Mouse (Mus musculus) forebrain, embryonic 12.5 days (tissue): ENCODE results near the gene Nkd1. TPM values are rescaled to one million over a fixed set of nuclear protein-coding genes. Genes with fewer than 3 reads are reported as not detected.

Source experiments
- ATAC-seq: fragments of 200-750 bp; cut with Nextera tagmentation; 2 replicates; pipeline ENCODE4 v1.8.0; 2017; ENCODE audit warnings: moderate TSS enrichment; ENCODE audit not compliant: low FRiP score
- H3K27ac ChIP-seq: fragments of 300-500 bp; sonication (generic); 2 replicates; pipeline ENCODE4 v1.5.1; 2016; ENCODE audit warnings: mild to moderate bottlenecking
- H3K27me3 ChIP-seq: fragments of 300-500 bp; sonication (generic); 2 replicates; pipeline ENCODE4 v1.6.1; 2016; ENCODE audit warnings: mild to moderate bottlenecking
- H3K36me3 ChIP-seq: fragments of 300-500 bp; sonication (generic); replicated peaks from 2 replicates; pipeline ENCODE4 v1.6.1; 2016; ENCODE audit warnings: mild to moderate bottlenecking
- H3K4me1 ChIP-seq: fragments of 300-500 bp; sonication (generic); 2 replicates; pipeline ENCODE4 v1.6.1; 2016
- H3K4me2 ChIP-seq: fragments of 300-500 bp; sonication (generic); 2 replicates; pipeline ENCODE4 v1.6.1; 2016; ENCODE audit warnings: mild to moderate bottlenecking, moderate library complexity
- H3K4me3 ChIP-seq: fragments of 300-500 bp; sonication (generic); replicated peaks from 2 replicates; pipeline ENCODE4 v1.5.1; 2016; ENCODE audit warnings: mild to moderate bottlenecking
- H3K9ac ChIP-seq: fragments of 300-500 bp; sonication (generic); 2 replicates; pipeline ENCODE4 v1.6.1; 2016; ENCODE audit warnings: mild to moderate bottlenecking
- H3K9me3 ChIP-seq: fragments of 300-500 bp; sonication (generic); 2 replicates; pipeline ENCODE4 v1.6.1; 2016
- whole genome bisulfite sequencing: fragments of 180-500 bp; shearing (Covaris S2); methylation state at CpG from one replicate; pipeline ENCODE4 v1.1.7; 2016; 5-methylcytosine and 5-hydroxymethylcytosine counted together
- polyA plus RNA-seq: library from polyadenylated mRNA; unstranded; fragments of >200 nt; fragmentation: Nextera tagmentation; extraction: Ambion mirVana; gene quantifications from 2 replicates; pipeline ENCODE4 v1.2.1, GENCODE M21; 2016

Gene Nkd1
- polyA plus RNA-seq, 1 experiment from 2014 or later: 64.4 TPM

DNA sequence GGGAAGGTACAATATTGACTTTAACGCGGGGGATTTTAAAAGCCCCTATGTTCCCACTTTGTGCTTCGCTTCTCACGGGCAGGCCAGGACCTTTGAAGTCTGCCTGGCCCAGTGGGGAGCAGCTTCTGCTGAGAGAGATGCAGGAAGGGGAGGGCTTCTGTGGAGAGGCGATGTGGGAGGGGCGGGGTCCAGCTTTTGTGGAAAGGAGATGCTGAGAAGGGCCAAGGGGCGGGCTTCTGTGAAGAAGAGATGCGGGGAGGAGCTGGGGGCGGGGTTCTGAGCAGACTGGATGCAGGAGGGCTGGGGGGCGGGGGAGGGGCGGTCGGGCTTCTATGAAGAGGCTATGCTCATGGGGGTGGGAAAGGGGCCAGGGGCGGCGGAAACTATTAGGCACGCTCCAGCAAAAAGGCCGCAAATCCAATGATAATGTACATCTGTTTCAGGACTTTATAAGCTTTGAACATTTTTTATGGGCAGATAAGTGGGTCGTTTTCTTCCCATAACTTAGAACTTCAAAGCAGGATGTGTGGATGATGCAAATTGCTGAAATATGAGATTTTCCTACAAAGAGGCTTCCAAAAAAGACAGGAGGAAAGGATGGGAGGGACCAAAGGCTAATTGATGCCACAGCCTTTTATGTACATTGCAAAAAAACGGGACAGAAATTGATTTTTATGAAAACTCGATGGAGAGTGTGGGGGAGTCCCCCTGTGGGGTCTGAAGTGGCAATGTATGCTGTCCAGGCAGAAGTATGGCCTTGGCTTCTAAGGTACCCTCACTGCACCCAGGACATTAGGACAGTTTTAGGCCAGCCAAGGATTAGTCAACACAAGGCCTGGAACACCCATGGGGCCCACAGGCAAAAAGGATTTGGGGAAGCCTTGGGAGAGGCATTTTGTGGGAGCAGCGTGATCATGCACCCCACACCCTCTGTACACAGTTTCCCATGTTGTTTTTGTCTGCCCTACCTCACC is 83.2 kb downstream of the Nkd1 start:
- H3K4me3 ChIP-seq: peak overlapping the region; percentile 31
- peaks cover 29% of the 10 kb centered on the region for H3K4me1 ChIP-seq
- peak overlapping the region; percentile 59 for H3K4me2 ChIP-seq
- H3K9me3 ChIP-seq: 0 out of 2 replicates have a peak, but pooled peaks cover 6% of the 10 kb centered on the region
- WGBS: 5% methylated on average over 20 of the region's 20 CpGs
- no peaks in the 10 kb centered on the region for H3K36me3 ChIP-seq
- peak overlapping the region; percentile 64 for H3K27ac ChIP-seq
- peaks cover 7% of the 10 kb centered on the region; the same call in 1 of the 2 replicates for H3K27me3 ChIP-seq
- no peak overlapping the region for H3K9ac ChIP-seq
- ATAC-seq: peak; percentile 94

GRCm38 (mm10) chr8:88605361-88606040 is 84.3 kb downstream of the Nkd1 start:
- Histone ChIP-seq H3K27me3 (peaks cover 11% of the 10 kb centered on the region; the same call in 1 of the 2 replicates), H3K4me3 (no peak overlapping the region), H3K36me3 (no peaks in the 10 kb centered on the region), H3K4me1 (peaks cover 29% of the 10 kb centered on the region), H3K27ac (0 out of 2 replicates have a peak overlapping the region, but pooled peaks have one; percentile 32), H3K9me3 (0 out of 2 replicates have a peak, but pooled peaks cover 6% of the 10 kb centered on the region), H3K9ac (no peak overlapping the region), H3K4me2 (no peak overlapping the region)
- ATAC-seq: no peak
- WGBS: 46% methylated on average over 13 of the region's 13 CpGs

GRCm38 (mm10) chr8:88609036-88609435 is 87.9 kb downstream of the Nkd1 start:
- Histone ChIP-seq H3K9me3 (no peaks in the 10 kb centered on the region), H3K9ac (no peak overlapping the region), H3K27ac (no peak overlapping the region), H3K4me1 (peaks cover 17% of the 10 kb centered on the region), H3K4me2 (no peak overlapping the region), H3K4me3 (no peak overlapping the region), H3K36me3 (no peaks in the 10 kb centered on the region), H3K27me3 (peaks cover 15% of the 10 kb centered on the region; the same call in 1 of the 2 replicates)
- ATAC-seq: no peak
- WGBS: 81% methylated on average over 8 of the region's 8 CpGs

GRCm38 (mm10) chr8:88610271-88610670 is 89.1 kb downstream of the Nkd1 start:
- WGBS: 47% methylated on average over 6 of the region's 6 CpGs
- Histone ChIP-seq H3K9ac (no peak overlapping the region), H3K4me1 (peaks cover 7% of the 10 kb centered on the region), H3K27ac (no peak overlapping the region), H3K9me3 (no peaks in the 10 kb centered on the region), H3K4me3 (no peak overlapping the region), H3K4me2 (no peak overlapping the region), H3K36me3 (no peaks in the 10 kb centered on the region), H3K27me3 (peaks cover 15% of the 10 kb centered on the region; the same call in 1 of the 2 replicates)
- no peak for ATAC-seq

- Histone ChIP-seq H3K36me3 (no peaks in the 10 kb centered on the region), H3K4me2 (no peak overlapping the region), H3K4me1 (no peaks in the 10 kb centered on the region), H3K27me3 (0 out of 2 replicates have a peak, but pooled peaks cover 4% of the 10 kb centered on the region), H3K9ac (no peak overlapping the region), H3K4me3 (no peak overlapping the region), H3K27ac (no peak overlapping the region), H3K9me3 (no peaks in the 10 kb centered on the region; the same call in 1 of the 2 replicates)
- 84% methylated on average over 5 of the region's 5 CpGs for WGBS
- no peak for ATAC-seq
Observed at GRCm38 (mm10) chr8:88614981-88615380, 93.8 kb downstream of the Nkd1 start.

DNA sequence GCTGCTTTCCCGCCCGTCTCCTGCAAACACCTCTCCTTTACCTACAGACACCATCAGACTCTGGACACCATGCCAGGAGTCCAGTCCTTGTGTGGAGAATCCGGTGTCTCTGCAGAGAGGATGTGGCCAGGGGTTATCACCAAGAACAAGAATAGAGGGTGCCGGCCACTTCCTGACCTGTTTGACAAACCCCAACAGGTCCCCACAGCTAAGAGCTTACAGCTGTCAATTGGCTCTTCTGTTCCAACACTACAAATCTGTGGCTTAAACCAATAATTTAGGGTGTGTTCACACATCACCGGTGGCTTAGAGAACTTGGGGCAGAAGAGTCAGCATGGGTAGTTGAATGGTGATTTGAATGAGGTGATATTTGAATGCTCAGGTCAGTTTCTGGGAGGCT is 97.5 kb downstream of the Nkd1 start:
- peaks cover 26% of the 10 kb centered on the region for H3K27me3 ChIP-seq
- H3K9ac ChIP-seq: no peak overlapping the region
- ATAC-seq: no peak
- 90% methylated on average over 5 of the region's 5 CpGs for WGBS
- H3K9me3 ChIP-seq: no peaks in the 10 kb centered on the region; the same call in 1 of the 2 replicates
- no peak overlapping the region for H3K4me3 ChIP-seq
- peaks cover 4% of the 10 kb centered on the region for H3K4me1 ChIP-seq
- no peak overlapping the region for H3K27ac ChIP-seq
- H3K36me3 ChIP-seq: no peaks in the 10 kb centered on the region
- no peak overlapping the region for H3K4me2 ChIP-seq

DNA sequence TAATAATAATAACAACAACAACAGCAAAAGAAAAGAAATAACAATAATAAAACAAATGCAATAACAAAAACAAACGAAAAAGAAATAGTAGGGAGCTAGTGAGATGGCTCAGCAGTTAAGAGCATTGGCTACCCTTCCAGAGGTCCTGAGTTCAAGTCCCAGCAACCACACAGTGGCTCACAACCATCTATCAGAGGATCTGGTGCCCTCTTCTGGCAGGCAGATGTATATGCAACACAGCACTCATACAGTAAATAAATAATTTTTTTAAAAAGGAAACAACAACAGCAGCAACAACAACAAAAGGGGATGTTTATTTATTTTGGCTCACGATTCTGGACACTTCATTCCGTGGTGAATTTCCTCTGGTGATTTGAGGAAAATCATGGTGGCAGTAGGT is 98.4 kb downstream of the Nkd1 start:
- H3K9me3 ChIP-seq: no peaks in the 10 kb centered on the region; the same call in 1 of the 2 replicates
- WGBS: 78% methylated on average over 3 of the region's 3 CpGs
- ATAC-seq: no peak
- no peak overlapping the region for H3K9ac ChIP-seq
- H3K4me2 ChIP-seq: no peak overlapping the region
- H3K4me1 ChIP-seq: peaks cover 4% of the 10 kb centered on the region
- H3K36me3 ChIP-seq: no peaks in the 10 kb centered on the region
- H3K4me3 ChIP-seq: no peak overlapping the region
- peaks cover 29% of the 10 kb centered on the region for H3K27me3 ChIP-seq
- no peak overlapping the region for H3K27ac ChIP-seq

- Histone ChIP-seq H3K36me3 (no peaks in the 10 kb centered on the region), H3K4me3 (no peak overlapping the region), H3K27me3 (peaks cover 43% of the 10 kb centered on the region), H3K27ac (no peak overlapping the region), H3K4me2 (no peak overlapping the region), H3K9ac (no peak overlapping the region), H3K4me1 (peaks cover 4% of the 10 kb centered on the region), H3K9me3 (no peaks in the 10 kb centered on the region; the same call in 1 of the 2 replicates)
- no peak for ATAC-seq
- 78% methylated on average over 5 of the region's 5 CpGs for WGBS
Observed at GRCm38 (mm10) chr8:88620931-88621330, 99.8 kb downstream of the Nkd1 start.

- peaks cover 4% of the 10 kb centered on the region for H3K4me1 ChIP-seq
- 1% methylated on average over 8 of the region's 8 CpGs for WGBS
- H3K4me2 ChIP-seq: no peak overlapping the region
- H3K9me3 ChIP-seq: no peaks in the 10 kb centered on the region; the same call in 1 of the 2 replicates
- peak; percentile 58; the same call in 1 of the 2 replicates for ATAC-seq
- H3K27ac ChIP-seq: no peak overlapping the region
- H3K36me3 ChIP-seq: no peaks in the 10 kb centered on the region
- no peak overlapping the region for H3K9ac ChIP-seq
- no peak overlapping the region for H3K4me3 ChIP-seq
- H3K27me3 ChIP-seq: peaks cover 48% of the 10 kb centered on the region
Observed at GRCm38 (mm10) chr8:88621408-88621807, 100.3 kb downstream of the Nkd1 start.

DNA sequence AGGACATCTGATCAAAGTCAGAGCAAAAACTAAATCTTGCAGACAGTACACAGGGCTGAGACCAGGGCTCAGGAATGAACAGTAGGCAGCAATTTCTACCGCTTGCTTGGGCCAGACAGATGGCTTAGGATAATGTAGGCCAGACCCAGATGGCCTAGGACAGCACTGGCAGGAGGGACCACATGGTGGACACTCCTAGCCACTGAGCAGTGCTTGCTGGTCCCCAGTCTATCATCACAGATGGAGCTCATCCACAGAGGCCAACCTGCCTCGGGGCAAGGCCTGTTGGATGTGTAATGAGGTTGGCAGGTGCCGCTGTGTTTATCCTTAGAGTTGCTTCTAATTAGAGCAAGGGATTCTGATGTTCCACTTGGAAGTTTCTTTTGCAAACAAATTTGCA is 102.2 kb downstream of the Nkd1 start:
- H3K4me2 ChIP-seq: no peak overlapping the region
- H3K9me3 ChIP-seq: no peaks in the 10 kb centered on the region; the same call in 1 of the 2 replicates
- H3K27me3 ChIP-seq: peaks cover 60% of the 10 kb centered on the region
- ATAC-seq: no peak
- 74% methylated on average over 3 of the region's 3 CpGs for WGBS
- no peak overlapping the region for H3K9ac ChIP-seq
- no peak overlapping the region for H3K27ac ChIP-seq
- H3K4me1 ChIP-seq: peaks cover 12% of the 10 kb centered on the region
- H3K36me3 ChIP-seq: no peaks in the 10 kb centered on the region
- no peak overlapping the region for H3K4me3 ChIP-seq

GRCm38 (mm10) chr8:88624276-88624675 is 103.1 kb downstream of the Nkd1 start:
- 91% methylated on average over 3 of the region's 3 CpGs for WGBS
- H3K27me3 ChIP-seq: peaks cover 70% of the 10 kb centered on the region
- no peak overlapping the region for H3K9ac ChIP-seq

GRCm38 (mm10) chr8:88626433-88626832 is 105.3 kb downstream of the Nkd1 start:
- peaks cover 62% of the 10 kb centered on the region for H3K27me3 ChIP-seq
- WGBS: 76% methylated on average over 3 of the region's 3 CpGs

More at GRCm38 (mm10) chr8:88624276-88624675, 103.1 kb downstream of the Nkd1 start:
- Histone ChIP-seq H3K27ac (no peak overlapping the region), H3K4me3 (no peak overlapping the region), H3K4me2 (no peak overlapping the region), H3K4me1 (peaks cover 19% of the 10 kb centered on the region), H3K9me3 (no peaks in the 10 kb centered on the region; the same call in 1 of the 2 replicates), H3K36me3 (no peaks in the 10 kb centered on the region)
- ATAC-seq: no peak

More at GRCm38 (mm10) chr8:88626433-88626832, 105.3 kb downstream of the Nkd1 start:
- Histone ChIP-seq H3K27ac (no peak overlapping the region), H3K4me3 (no peak overlapping the region), H3K36me3 (no peaks in the 10 kb centered on the region), H3K4me1 (peaks cover 15% of the 10 kb centered on the region), H3K9me3 (no peaks in the 10 kb centered on the region), H3K4me2 (no peak overlapping the region), H3K9ac (no peak overlapping the region)
- ATAC-seq: no peak
